Mouse (Mus musculus) ovary, postnatal 14 days (tissue): ENCODE data around the gene Epb42.
"Not testable (repeated sequence)": the region's sequence is repeated elsewhere in the genome, so short reads cannot be mapped to it uniquely, and the experiment has no call there.

Experiments
- DNase-seq: peaks from one replicate; pipeline ENCODE4 v3.0.0; 2022; ENCODE audit warnings: low spot score

Gene Epb42

GRCm38 (mm10) chr2:121007925-121008663 is 28.8 kb downstream of the Epb42 start, which contains the start of gene Ccndbp1:
Ccndbp1 (plus strand) TSS chr2:121008403.
- peak; percentile 93 for DNase-seq

- DNase-seq, result no peak
Observed at GRCm38 (mm10) chr2:121006986-121007385, 29.9 kb downstream of the Epb42 start.

GRCm38 (mm10) chr2:121004018-121004811 is 32.7 kb downstream of the Epb42 start:
- DNase-seq, result no peak

- no peak for DNase-seq
Observed at GRCm38 (mm10) chr2:121003586-121003985, 33.3 kb downstream of the Epb42 start.

GRCm38 (mm10) chr2:120998863-120999262 is 38.0 kb downstream of the Epb42 start:
- DNase-seq, result no peak

GRCm38 (mm10) chr2:120996607-120997006 is 40.3 kb downstream of the Epb42 start:
- DNase-seq, result not testable (repeated sequence)

- no peak for DNase-seq
Observed at GRCm38 (mm10) chr2:120991196-120991595, 45.7 kb downstream of the Epb42 start.

- DNase-seq, result no peak
Observed at GRCm38 (mm10) chr2:120985241-120985640, 51.6 kb downstream of the Epb42 start.

GRCm38 (mm10) chr2:120983611-120984010 is 53.3 kb downstream of the Epb42 start:
- DNase-seq, result no peak

GRCm38 (mm10) chr2:120980861-120981260 is 56.0 kb downstream of the Epb42 start:
- DNase-seq, result no peak

- no peak for DNase-seq
Observed at GRCm38 (mm10) chr2:120979819-120980218, 57.1 kb downstream of the Epb42 start.

GRCm38 (mm10) chr2:120978693-120979037 is 58.2 kb downstream of the Epb42 start:
- no peak for DNase-seq

GRCm38 (mm10) chr2:120977926-120978692 is 58.8 kb downstream of the Epb42 start:
- no peak for DNase-seq

- DNase-seq, result peak; percentile 54
Observed at GRCm38 (mm10) chr2:120976990-120977925, 59.6 kb downstream of the Epb42 start, which contains the start of gene Tmem62. Tmem62 (plus strand) TSS chr2:120977017.

GRCm38 (mm10) chr2:120976308-120976707 is 60.6 kb downstream of the Epb42 start:
- no peak for DNase-seq

GRCm38 (mm10) chr2:120972964-120973363 is 63.9 kb downstream of the Epb42 start:
- DNase-seq, result no peak

- not testable (repeated sequence) for DNase-seq
Observed at GRCm38 (mm10) chr2:120972257-120972656, 64.6 kb downstream of the Epb42 start.

- DNase-seq, result no peak
Observed at GRCm38 (mm10) chr2:120971766-120972165, 65.1 kb downstream of the Epb42 start.

- DNase-seq, result peak; percentile 71
Observed at GRCm38 (mm10) chr2:120970559-120971080, 66.3 kb downstream of the Epb42 start, which contains the start of gene Ubr1. Ubr1 (minus strand) TSS chr2:120970715.

- DNase-seq, result no peak
Observed at GRCm38 (mm10) chr2:120970045-120970539, 66.8 kb downstream of the Epb42 start.
